Mouse (Mus musculus): ENCODE results near the gene Olfr1217. TPM values are rescaled to one million over a fixed set of nuclear protein-coding genes. Genes with fewer than 3 reads are reported as not detected.

Olfr1217 gene
- total and polyA plus RNA-seq, 3 experiments, result not detected

GRCm38 (mm10) chr2:89006873-89007272, 25.0 kb downstream of the Olfr1217 start, which contains the start of gene Olfr1215:
TSS of gene Olfr1215 (minus strand) at chr2:89006973.
- H3K4me2 ChIP-seq (ENCODE audit: insufficient read depth, low read depth, poor library complexity, severe bottlenecking), result no peak within 1 kb of the TSS
- peaks cover 10% of the 10 kb centered on the region for H3K9me3 ChIP-seq (replicated peaks; ENCODE audit: low read length)
- no peaks in the 10 kb centered on the region for H3K4me1 ChIP-seq (ENCODE audit: control insufficient read depth in 1 of 2, insufficient read depth in 2 of 2)
- no peak for DNase-seq (ENCODE audit: extremely low read depth)
- H3K9ac ChIP-seq (ENCODE audit: insufficient read depth, low read depth), result no peak within 1 kb of the TSS
- TF ChIP-seq ZMIZ1 (IDR thresholded peaks at IDR 0.05; ENCODE audit: low read depth, low read length) (no peak), SIN3A (IDR thresholded peaks at IDR 0.05; ENCODE audit: low read length) (no peak), MXI1 (IDR thresholded peaks at IDR 0.05; ENCODE audit: low read depth, low read length) (no peak), GABPA (IDR thresholded peaks at IDR 0.05; ENCODE audit: insufficient replicate concordance, low read depth, low read length) (no peak), TBP (conservative IDR thresholded peaks at IDR 0.05; ENCODE audit: low read depth, low read length) (no peak)
- no peak within 1 kb of the TSS for H3K27ac ChIP-seq (ENCODE audit: insufficient read depth, low read depth)
- no peaks in the 10 kb centered on the region for H3K27me3 ChIP-seq (replicated peaks)
- no peak within 1 kb of the TSS for H3K4me3 ChIP-seq (replicated peaks in 1 of 3; ENCODE audit: low read depth in 2 of 3, low read length in 2 of 3, poor library complexity in 1 of 3)
- in situ Hi-C loops (cut with MboI; ENCODE audit: low pct_ligation_motif_present, low pct_unique_long_range_greater_than_20kb, low sequenced_read_pairs) (no loop called here), dilution Hi-C loops (cut with MboI; ENCODE audit: extremely low pct_ligation_motif_present, extremely low pct_unique_long_range_greater_than_20kb, low sequenced_read_pairs) (no loop called here)
- H3K36me3 ChIP-seq (replicated peaks in 1 of 2; ENCODE audit: control insufficient read depth in 1 of 2, insufficient read depth in 1 of 2, low read length in 1 of 2), result no peaks in the 10 kb centered on the region
- H3K79me2 ChIP-seq (replicated peaks; ENCODE audit: control insufficient read depth, extremely low read depth, insufficient read depth, poor library complexity, severe bottlenecking), result no peaks in the 10 kb centered on the region

- dilution Hi-C loops (cut with MboI; ENCODE audit: extremely low pct_ligation_motif_present, extremely low pct_unique_long_range_greater_than_20kb, low sequenced_read_pairs), result no loop called here
- Histone ChIP-seq H3K36me3 (replicated peaks in 1 of 2; ENCODE audit: control insufficient read depth in 1 of 2, insufficient read depth in 1 of 2, low read length in 1 of 2) (no peaks in the 10 kb centered on the region), H3K4me3 (replicated peaks in 1 of 3; ENCODE audit: low read depth in 2 of 3, low read length in 2 of 3, poor library complexity in 1 of 3) (no peak within 1 kb of the TSS), H3K4me2 (ENCODE audit: insufficient read depth, low read depth, poor library complexity, severe bottlenecking) (no peak within 1 kb of the TSS), H3K27ac (ENCODE audit: insufficient read depth, low read depth) (no peak within 1 kb of the TSS), H3K79me2 (replicated peaks; ENCODE audit: control insufficient read depth, extremely low read depth, insufficient read depth, poor library complexity, severe bottlenecking) (no peaks in the 10 kb centered on the region), H3K4me1 (ENCODE audit: control insufficient read depth in 1 of 2, insufficient read depth in 2 of 2) (no peaks in the 10 kb centered on the region), H3K9ac (ENCODE audit: insufficient read depth, low read depth) (no peak within 1 kb of the TSS), H3K27me3 (replicated peaks) (no peaks in the 10 kb centered on the region), H3K9me3 (replicated peaks; ENCODE audit: low read length) (peaks cover 10% of the 10 kb centered on the region)
- no peak for DNase-seq (ENCODE audit: extremely low read depth)
- TF ChIP-seq POLR2A (IDR thresholded peaks at IDR 0.05; ENCODE audit: low read depth, low read length) (no peak), JUN (IDR thresholded peaks at IDR 0.05; ENCODE audit: insufficient read depth, low read depth, low read length) (no peak), IRF4 (IDR thresholded peaks at IDR 0.05; ENCODE audit: low read depth, low read length) (no peak), RCOR1 (conservative IDR thresholded peaks at IDR 0.05; ENCODE audit: low read depth, low read length) (no peak), USF1 (IDR thresholded peaks at IDR 0.05; ENCODE audit: low read depth, low read length) (no peak), MAFK (IDR thresholded peaks at IDR 0.05; ENCODE audit: insufficient replicate concordance, low read length) (no peak), HCFC1 (IDR thresholded peaks at IDR 0.05; ENCODE audit: low read depth, low read length) (no peak), KAT2A (IDR thresholded peaks at IDR 0.05; ENCODE audit: insufficient replicate concordance, low read length) (no peak), TCF12 (IDR thresholded peaks at IDR 0.05; ENCODE audit: low read depth, low read length) (no peak), ZC3H11A (IDR thresholded peaks at IDR 0.05; ENCODE audit: low read depth, low read length) (no peak), POLR2AphosphoS2 (IDR thresholded peaks at IDR 0.05; ENCODE audit: low read depth, low read length) (no peak), GABPA (IDR thresholded peaks at IDR 0.05; ENCODE audit: insufficient replicate concordance, low read depth, low read length) (no peak), NELFE (IDR thresholded peaks at IDR 0.05; ENCODE audit: low read depth, low read length) (no peak), ZKSCAN1 (IDR thresholded peaks at IDR 0.05; ENCODE audit: borderline replicate concordance, low read depth, low read length) (no peak), NRF1 (IDR thresholded peaks at IDR 0.05; ENCODE audit: low read depth, low read length) (no peak)
- in situ Hi-C loops (cut with MboI; ENCODE audit: low pct_ligation_motif_present, low pct_unique_long_range_greater_than_20kb, low sequenced_read_pairs), result no loop called here
Measured at GRCm38 (mm10) chr2:88992553-88992952, 39.3 kb downstream of the Olfr1217 start, which contains the start of gene Olfr1214. TSS of gene Olfr1214 (minus strand) at chr2:88992653.

All from CH12.LX (cell line).